Mouse (Mus musculus): Measurements from ENCODE around the gene Zfp146.

- no peak for TF ChIP-seq EP300 (IDR thresholded peaks at IDR 0.05; ENCODE audit: low read depth)
- TF ChIP-seq CTCF (IDR thresholded peaks at IDR 0.05; ENCODE audit: low read depth) = no peak
These were observed 26.4 kb downstream of the Zfp146 start for GRCm38 (mm10) chr7:30143170-30143554.
